9 mouse cellular contexts compared by ENCODE assay signal in genomic region chr13:41357586-41357985, GRCm38 (mm10).
DNase-seq lines count a peak whose midpoint lies in the region; ATAC-seq and TF ChIP-seq lines count a peak whose summit lies in the region.
"Had no signal": no experiment of that assay in that cellular context is flagged by ENCODE, and none has a peak within 500 bp of the region (broad histone marks: within the 10 kb centered on the region; RNA-seq: fewer than 3 reads in every experiment).

No protein-coding gene starts in this region.

- H3K4me1 ChIP-seq in lung, adult 2 months (ENCODE audit: control insufficient read depth, insufficient read depth, low read length) = peaks cover 24% of the 10 kb centered on the region
- peaks cover 20% of the 10 kb centered on the region; the same call in 1 of the 2 replicates for H3K4me1 ChIP-seq in forebrain, embryonic 11.5 days (replicated peaks; ENCODE audit: control insufficient read depth, insufficient read depth, low read length)
- peaks cover 20% of the 10 kb centered on the region for H3K4me1 ChIP-seq in intestine, postnatal 0 days (replicated peaks; ENCODE audit: control insufficient read depth, insufficient read depth, low read length)
- peaks cover 74% of the 10 kb centered on the region for H3K4me1 ChIP-seq in neural tube, embryonic 13.5 days (replicated peaks)

- H3K36me3 ChIP-seq in forebrain, embryonic 11.5 days (ENCODE audit: control insufficient read depth, insufficient read depth, low read length) = no peaks in the 10 kb centered on the region
- no peaks in the 10 kb centered on the region for H3K36me3 ChIP-seq in intestine, postnatal 0 days (ENCODE audit: control insufficient read depth, insufficient read depth)
- no peaks in the 10 kb centered on the region for H3K36me3 ChIP-seq in neural tube, embryonic 13.5 days

- no peak for TF ChIP-seq POLR2A in lung, adult 2 months (IDR thresholded peaks at IDR 0.05; ENCODE audit: borderline replicate concordance, extremely low read depth, low read depth, low read length)

- peak overlapping the region; percentile 66 for H3K4me2 ChIP-seq in forebrain, embryonic 11.5 days (ENCODE audit: low read depth, low read length, severe bottlenecking)
- peak overlapping the region; percentile 78 for H3K4me2 ChIP-seq in intestine, postnatal 0 days (replicated peaks; ENCODE audit: low read depth)
- peak overlapping the region; percentile 85 for H3K4me2 ChIP-seq in neural tube, embryonic 13.5 days

- DNase-seq in lung, adult 2 months = peak; percentile 28
- no peak for DNase-seq in lung, postnatal 10 days
- peak; percentile 25 for DNase-seq in forebrain, embryonic 11.5 days (ENCODE audit: low spot score)
- DNase-seq in retina, postnatal 1 day = no peak
- no peak for DNase-seq in MN1 (ENCODE audit: low spot score)
- no peak for DNase-seq in cerebellum, adult 18-20 months
- DNase-seq: thymus, adult 18-20 months had no signal

- no peak for ATAC-seq in forebrain, embryonic 11.5 days (replicated peaks; ENCODE audit: low FRiP score)
- ATAC-seq in intestine, postnatal 0 days = no peak
- ATAC-seq in neural tube, embryonic 13.5 days (ENCODE audit: low read depth) = no peak

- H3K9me3 ChIP-seq in forebrain, embryonic 11.5 days (ENCODE audit: control insufficient read depth, low read length) = no peaks in the 10 kb centered on the region
- H3K9me3 ChIP-seq in intestine, postnatal 0 days (ENCODE audit: control insufficient read depth) = no peaks in the 10 kb centered on the region
- no peaks in the 10 kb centered on the region for H3K9me3 ChIP-seq in neural tube, embryonic 13.5 days

- peak overlapping the region; percentile 74 for H3K9ac ChIP-seq in forebrain, embryonic 11.5 days (ENCODE audit: low read length)
- peak overlapping the region; percentile 74 for H3K9ac ChIP-seq in intestine, postnatal 0 days (ENCODE audit: low read depth, low read length)
- peak overlapping the region; percentile 80 for H3K9ac ChIP-seq in neural tube, embryonic 13.5 days

- TF ChIP-seq CTCF in lung, adult 2 months (IDR thresholded peaks at IDR 0.05; ENCODE audit: insufficient read depth, low read length) = no peak
- no peak for TF ChIP-seq CTCF in intestine, postnatal 0 days (IDR thresholded peaks at IDR 0.05; ENCODE audit: low read depth)

- peak overlapping the region; percentile 71 for H3K4me3 ChIP-seq in lung, adult 2 months (replicated peaks; ENCODE audit: extremely low read depth, low read depth, low read length)
- peak overlapping the region; percentile 43 for H3K4me3 ChIP-seq in forebrain, embryonic 11.5 days (ENCODE audit: low read depth, low read length)
- H3K4me3 ChIP-seq in intestine, postnatal 0 days (ENCODE audit: low read depth, low read length) = peak overlapping the region; percentile 80
- peak overlapping the region; percentile 70 for H3K4me3 ChIP-seq in neural tube, embryonic 13.5 days

- H3K27me3 ChIP-seq in forebrain, embryonic 11.5 days (ENCODE audit: control insufficient read depth, insufficient read depth, low read length) = no peaks in the 10 kb centered on the region
- H3K27me3 ChIP-seq in intestine, postnatal 0 days (replicated peaks; ENCODE audit: control insufficient read depth, insufficient read depth, low read length) = no peaks in the 10 kb centered on the region
- no peaks in the 10 kb centered on the region for H3K27me3 ChIP-seq in neural tube, embryonic 13.5 days

- H3K27ac ChIP-seq in forebrain, embryonic 11.5 days (ENCODE audit: low read depth, low read length) = no peak overlapping the region; the same call in 1 of the 2 replicates
- peak overlapping the region; percentile 91 for H3K27ac ChIP-seq in intestine, postnatal 0 days (ENCODE audit: low read depth, low read length)
- 0 out of 2 replicates have a peak overlapping the region, but pooled peaks have one; percentile 95 for H3K27ac ChIP-seq in neural tube, embryonic 13.5 days (replicated peaks)

- 9% methylated on average over 3 of the region's 3 CpGs for WGBS in lung, adult 2 months
- 36% methylated on average over 3 of the region's 3 CpGs for WGBS in forebrain, embryonic 11.5 days
- WGBS in intestine, postnatal 0 days = 20% methylated on average over 3 of the region's 3 CpGs
- WGBS in neural tube, embryonic 13.5 days = 10% methylated on average over 3 of the region's 3 CpGs

Comparison
In these comparisons a context has a peak if more than half of its experiments do, and no peak if none do; other contexts are left out.
1. DNase-seq: peak in lung, adult 2 months (single experiment) and forebrain, embryonic 11.5 days (single experiment); none in lung, postnatal 10 days (single experiment), retina, postnatal 1 day (single experiment), MN1 (single experiment) and cerebellum, adult 18-20 months (0 of 2).
2. Peak in every context shown above with its lines, with median percentiles within 50 percentile points of each other: H3K4me3 ChIP-seq, H3K4me2 ChIP-seq and H3K9ac ChIP-seq.